Mouse (Mus musculus) retina, postnatal 1 day (tissue): ENCODE results near the gene Hip1.
A peak's percentile ranks its signal among the peaks of the same experiment; 100 is the strongest.

Experiments
- DNase-seq: peaks from one replicate; pipeline ENCODE4 v3.0.0-alpha.2; 2012

The Hip1 gene

GRCm38 (mm10) chr5:135363540-135363939 is 181.4 kb downstream of the Hip1 start:
- DNase-seq, result peak; percentile 82

DNA sequence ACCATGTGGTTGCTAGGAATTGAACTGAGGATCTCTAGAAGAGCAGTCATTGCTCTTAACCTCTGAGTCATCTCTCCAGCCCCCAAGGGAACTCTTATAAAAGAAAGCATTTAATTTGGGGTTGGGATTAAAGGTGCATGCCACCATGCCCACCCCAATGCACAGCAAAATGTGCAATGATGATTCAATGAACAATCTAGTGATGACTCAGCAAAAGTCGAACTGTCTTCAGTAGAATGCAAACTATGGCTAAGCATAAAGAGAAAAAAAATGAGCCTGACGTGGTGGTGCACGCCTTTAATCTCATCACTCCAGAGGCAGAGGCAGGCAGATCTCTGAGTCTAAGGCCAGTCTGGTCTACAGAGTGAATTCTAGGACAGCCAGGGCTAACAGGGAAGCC is 182.3 kb downstream of the Hip1 start:
- no peak for DNase-seq

GRCm38 (mm10) chr5:135359772-135360171 is 185.1 kb downstream of the Hip1 start:
- DNase-seq, result no peak

- DNase-seq, result no peak
Measured at GRCm38 (mm10) chr5:135357556-135357955, 187.4 kb downstream of the Hip1 start.
